Comparison of ENCODE assay signal across 8 mouse cellular contexts in the genomic region with DNA sequence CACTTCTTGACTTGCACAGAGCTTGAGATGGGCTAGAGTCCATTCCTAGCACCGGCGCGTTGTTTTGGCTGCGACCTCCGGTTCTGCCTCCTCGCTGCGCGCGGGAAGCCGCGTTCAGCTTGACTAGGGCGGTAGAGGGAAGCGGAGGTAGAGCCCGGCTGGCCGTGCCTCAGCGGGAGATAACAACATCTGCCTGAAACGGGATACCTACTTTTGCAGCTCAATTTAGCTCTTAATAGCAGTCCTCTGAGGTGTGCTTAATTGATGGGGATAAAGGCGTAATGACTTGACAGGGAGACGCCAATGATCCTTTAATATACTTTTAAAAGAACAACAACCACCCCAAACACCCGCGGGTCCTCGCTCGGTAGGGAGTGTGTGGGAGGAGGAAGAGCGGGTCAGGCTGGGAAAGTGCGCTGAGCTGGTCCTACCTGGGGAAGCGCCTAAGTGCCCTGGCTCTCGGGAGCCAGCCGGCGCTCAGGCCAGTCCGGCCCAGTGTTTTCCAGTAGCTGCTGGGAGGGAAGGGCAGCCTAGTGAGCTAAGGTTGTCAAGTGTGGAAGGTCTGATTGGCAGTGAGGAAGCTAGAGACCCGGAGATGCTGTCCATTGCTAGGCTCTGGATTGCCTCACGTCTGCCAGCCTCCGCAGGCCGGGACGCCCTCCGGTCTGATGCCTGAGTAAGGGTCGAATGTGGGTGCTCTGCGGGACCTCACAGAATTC. TPM values are rescaled to one million over a fixed set of nuclear protein-coding genes. Genes with fewer than 3 reads are reported as not detected.
DNase-seq lines count a peak whose midpoint lies in the region; ATAC-seq and TF ChIP-seq lines count a peak whose summit lies in the region.

No protein-coding gene starts in this region.

- H3K27me3 ChIP-seq in kidney, embryonic 15.5 days = peaks cover 32% of the 10 kb centered on the region
- 0 out of 2 replicates have a peak, but pooled peaks cover 5% of the 10 kb centered on the region for H3K27me3 ChIP-seq in hindbrain, embryonic 13.5 days
- peaks cover 59% of the 10 kb centered on the region for H3K27me3 ChIP-seq in liver, postnatal 0 days (ENCODE audit: insufficient read depth, low read length)
- H3K27me3 ChIP-seq in stomach, postnatal 0 days (ENCODE audit: control insufficient read depth, insufficient read depth, low read length) = peaks cover 4% of the 10 kb centered on the region; the same call in 1 of the 2 replicates

- peaks cover 44% of the 10 kb centered on the region for H3K4me1 ChIP-seq in kidney, embryonic 15.5 days
- H3K4me1 ChIP-seq in hindbrain, embryonic 13.5 days (replicated peaks) = peaks cover 63% of the 10 kb centered on the region
- H3K4me1 ChIP-seq in liver, postnatal 0 days (ENCODE audit: insufficient read depth) = no peaks in the 10 kb centered on the region
- H3K4me1 ChIP-seq in stomach, postnatal 0 days (replicated peaks; ENCODE audit: control insufficient read depth, insufficient read depth) = 0 out of 2 replicates have a peak, but pooled peaks cover 2% of the 10 kb centered on the region

- H3K36me3 ChIP-seq in kidney, embryonic 15.5 days = no peaks in the 10 kb centered on the region
- H3K36me3 ChIP-seq in hindbrain, embryonic 13.5 days = no peaks in the 10 kb centered on the region
- H3K36me3 ChIP-seq in liver, postnatal 0 days (replicated peaks; ENCODE audit: insufficient read depth, low read length) = no peaks in the 10 kb centered on the region
- H3K36me3 ChIP-seq in stomach, postnatal 0 days (ENCODE audit: control insufficient read depth, insufficient read depth, low read length) = no peaks in the 10 kb centered on the region

- TF ChIP-seq EP300 in liver, postnatal 0 days (IDR thresholded peaks at IDR 0.05; ENCODE audit: low read depth) = no peak
- TF ChIP-seq EP300 in stomach, postnatal 0 days (optimal IDR thresholded peaks at IDR 0.05) = no peak

- TF ChIP-seq CTCF in liver, postnatal 0 days (IDR thresholded peaks at IDR 0.05; ENCODE audit: low read depth) = no peak
- TF ChIP-seq CTCF in stomach, postnatal 0 days (IDR thresholded peaks at IDR 0.05; ENCODE audit: low read depth) = 0 out of 2 replicates have a peak, but pooled peaks have one; percentile 7

- peak overlapping the region; percentile 78 for H3K4me2 ChIP-seq in kidney, embryonic 15.5 days
- peak overlapping the region; percentile 92 for H3K4me2 ChIP-seq in hindbrain, embryonic 13.5 days
- peak overlapping the region; percentile 55 for H3K4me2 ChIP-seq in liver, postnatal 0 days (ENCODE audit: low read depth, low read length)
- peak overlapping the region; percentile 69 for H3K4me2 ChIP-seq in stomach, postnatal 0 days (replicated peaks; ENCODE audit: low read depth)

- no peaks in the 10 kb centered on the region for H3K9me3 ChIP-seq in kidney, embryonic 15.5 days (replicated peaks)
- no peaks in the 10 kb centered on the region for H3K9me3 ChIP-seq in hindbrain, embryonic 13.5 days
- no peaks in the 10 kb centered on the region for H3K9me3 ChIP-seq in liver, postnatal 0 days (ENCODE audit: low read length)
- no peaks in the 10 kb centered on the region for H3K9me3 ChIP-seq in stomach, postnatal 0 days (ENCODE audit: control insufficient read depth, low read length)

- H3K27ac ChIP-seq in kidney, embryonic 15.5 days = peak overlapping the region; percentile 41; the same call in 1 of the 2 replicates
- peak overlapping the region; percentile 84 for H3K27ac ChIP-seq in hindbrain, embryonic 13.5 days
- H3K27ac ChIP-seq in liver, postnatal 0 days (ENCODE audit: low read depth) = no peak overlapping the region
- H3K27ac ChIP-seq in stomach, postnatal 0 days (replicated peaks) = no peak overlapping the region; the same call in 1 of the 2 replicates

- 2% methylated on average over 38 of the region's 38 CpGs for WGBS in kidney, embryonic 15.5 days
- 1% methylated on average over 38 of the region's 38 CpGs for WGBS in hindbrain, embryonic 13.5 days
- 2% methylated on average over 38 of the region's 38 CpGs for WGBS in liver, postnatal 0 days (ENCODE audit: insufficient replicate concordance)
- 5% methylated on average over 38 of the region's 38 CpGs for WGBS in stomach, postnatal 0 days

- peak; percentile 85 for ATAC-seq in kidney, embryonic 15.5 days (replicated peaks; ENCODE audit: low FRiP score)
- ATAC-seq in hindbrain, embryonic 13.5 days (ENCODE audit: low FRiP score) = peak; percentile 58
- ATAC-seq in liver, postnatal 0 days = no peak
- peak; percentile 47; the same call in 1 of the 2 replicates for ATAC-seq in stomach, postnatal 0 days (ENCODE audit: low FRiP score, low TSS enrichment)

- H3K4me3 ChIP-seq in kidney, embryonic 15.5 days (replicated peaks) = peak overlapping the region; percentile 42
- peak overlapping the region; percentile 44 for H3K4me3 ChIP-seq in hindbrain, embryonic 13.5 days
- H3K4me3 ChIP-seq in liver, postnatal 0 days (ENCODE audit: low read depth, low read length) = peak overlapping the region; percentile 24; the same call in 1 of the 2 replicates
- H3K4me3 ChIP-seq in stomach, postnatal 0 days (ENCODE audit: low read depth, low read length) = peak overlapping the region; percentile 36

- H3K9ac ChIP-seq in kidney, embryonic 15.5 days = peak overlapping the region; percentile 36
- H3K9ac ChIP-seq in hindbrain, embryonic 13.5 days = peak overlapping the region; percentile 79
- no peak overlapping the region for H3K9ac ChIP-seq in liver, postnatal 0 days (replicated peaks)
- peak overlapping the region; percentile 47 for H3K9ac ChIP-seq in stomach, postnatal 0 days (ENCODE audit: low read length)

- no peak for DNase-seq in kidney, adult 11 months
- peak; percentile 57 for DNase-seq in ZHBTc4 (ENCODE audit: low read depth, low spot score)
- peak; percentile 73 for DNase-seq in embryo, embryonic 9.5 days (ENCODE audit: extremely low spot score)
- no peak for DNase-seq in liver, postnatal 0 days
- no peak for DNase-seq in stomach, postnatal 0 days (ENCODE audit: low spot score)
- no peak for DNase-seq in frontal cortex, postnatal 25 days (ENCODE audit: low spot score in 2 of 2)

RNA-seq across cellular contexts. Expression of gene Nr2f1, which starts 10.6 kb away (rescaled TPM):
- 15.1 and 18.1 TPM in 2 replicates for polyA plus RNA-seq in kidney, embryonic 15.5 days (2015; fragmentation: Nextera tagmentation; extraction: Ambion mirVana)
- 68.9 and 71.3 TPM in 2 replicates for polyA plus RNA-seq in hindbrain, embryonic 13.5 days (2015; fragmentation: Nextera tagmentation; extraction: Ambion mirVana)
- 0.36 and 0.52 TPM in 2 replicates for polyA plus RNA-seq in liver, postnatal 0 days (2015; fragmentation: Nextera tagmentation; extraction: Ambion mirVana)
- 5.8 and 6.3 TPM in 2 replicates for polyA plus RNA-seq in stomach, postnatal 0 days (2015; fragmentation: Nextera tagmentation; extraction: Ambion mirVana)

Comparison
In these comparisons a context has a peak if more than half of its experiments do, and no peak if none do; other contexts are left out.
1. H3K27ac ChIP-seq: peak in kidney, embryonic 15.5 days (single experiment) and hindbrain, embryonic 13.5 days (single experiment); none in liver, postnatal 0 days (single experiment) and stomach, postnatal 0 days (single experiment).
2. DNase-seq: peak in ZHBTc4 (single experiment) and embryo, embryonic 9.5 days (single experiment); none in kidney, adult 11 months (single experiment), liver, postnatal 0 days (single experiment), stomach, postnatal 0 days (single experiment) and frontal cortex, postnatal 25 days (0 of 2).
3. Peak in every context shown above with its lines, with median percentiles within 50 percentile points of each other: H3K4me2 ChIP-seq and H3K4me3 ChIP-seq.